In the genomic region with DNA sequence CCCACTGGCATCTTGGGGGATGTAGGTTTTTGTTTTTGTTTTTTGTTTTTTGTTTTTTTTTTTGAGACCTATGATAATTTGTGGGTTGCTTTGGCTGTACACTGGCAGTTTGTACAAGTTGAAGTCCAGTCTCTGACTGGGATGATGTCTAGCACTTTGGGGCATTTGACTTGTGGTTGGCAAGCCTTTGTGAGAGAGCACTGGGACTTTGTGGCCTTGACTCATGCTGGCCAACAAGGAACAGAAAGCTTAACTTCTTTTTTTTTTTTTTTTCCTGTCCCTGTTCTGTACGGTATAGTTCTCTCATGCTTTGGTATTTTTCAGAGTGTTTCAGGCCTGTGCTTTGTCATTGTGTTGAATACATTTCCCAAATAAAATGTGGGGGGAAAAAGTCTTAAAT, we compare ENCODE assay signal across 22 mouse cellular contexts. TPM values are rescaled to one million over a fixed set of nuclear protein-coding genes. Genes with fewer than 3 reads are reported as not detected.
A peak's percentile ranks its signal among the peaks of the same experiment; 100 is the strongest.
DNase-seq lines count a peak whose midpoint lies in the region; ATAC-seq lines count a peak whose summit lies in the region.
"Had no signal": no experiment of that assay in that cellular context is flagged by ENCODE, and none has a peak within 500 bp of the region (broad histone marks: within the 10 kb centered on the region; RNA-seq: fewer than 3 reads in every experiment).

No protein-coding gene starts in this region.

- H3K36me3 ChIP-seq in liver, embryonic 16.5 days (ENCODE audit: control insufficient read depth, insufficient read depth) = no peaks in the 10 kb centered on the region
- H3K36me3 ChIP-seq in stomach, embryonic 15.5 days = no peaks in the 10 kb centered on the region
- H3K36me3 ChIP-seq: midbrain, embryonic 12.5 days had no signal

- DNase-seq in liver (no peak), A20 (ENCODE audit: low read depth, low spot score) (peak; percentile 37), adipocyte (ENCODE audit: low spot score) (peak; percentile 50)
- no peak for DNase-seq in cerebellum, postnatal 4 days (ENCODE audit: low spot score in 2 of 2)
- DNase-seq: adrenal gland, postnatal 10 days; cerebellum, adult 11-12 months; cerebellum, postnatal 36 days; gastrocnemius, adult 2 months; heart, postnatal 4 days; kidney, postnatal 4 days; lung, embryonic 14.5 days; lung, postnatal 4 days; right cerebral cortex, adult 18-20 months had no signal

- no peak overlapping the region for H3K4me3 ChIP-seq in liver, embryonic 16.5 days (ENCODE audit: low read depth, low read length)
- H3K4me3 ChIP-seq in stomach, embryonic 15.5 days (replicated peaks) = no peak overlapping the region
- H3K4me3 ChIP-seq: gastrocnemius, adult 2 months; kidney, embryonic 15.5 days; limb, embryonic 12.5 days; midbrain, embryonic 12.5 days; neural tube, embryonic 12.5 days had no signal

- H3K9me3 ChIP-seq in liver, embryonic 16.5 days (replicated peaks; ENCODE audit: control insufficient read depth, low read length) = no peaks in the 10 kb centered on the region
- H3K9me3 ChIP-seq in stomach, embryonic 15.5 days = no peaks in the 10 kb centered on the region
- H3K9me3 ChIP-seq: kidney, embryonic 15.5 days; limb, embryonic 12.5 days; midbrain, embryonic 12.5 days; neural tube, embryonic 12.5 days had no signal

- H3K27ac ChIP-seq in liver, embryonic 16.5 days (ENCODE audit: low read length) = no peak overlapping the region
- no peak overlapping the region for H3K27ac ChIP-seq in stomach, embryonic 15.5 days
- H3K27ac ChIP-seq: gastrocnemius, adult 2 months; kidney, embryonic 15.5 days; limb, embryonic 12.5 days; midbrain, embryonic 12.5 days; neural tube, embryonic 12.5 days had no signal

- H3K4me2 ChIP-seq in liver, embryonic 16.5 days (ENCODE audit: low read depth, low read length) = 0 out of 2 replicates have a peak overlapping the region, but pooled peaks have one; percentile 15
- peak overlapping the region; percentile 21 for H3K4me2 ChIP-seq in stomach, embryonic 15.5 days
- H3K4me2 ChIP-seq: kidney, embryonic 15.5 days; limb, embryonic 12.5 days; lung, embryonic 14.5 days; midbrain, embryonic 12.5 days had no signal

- no peak overlapping the region for H3K9ac ChIP-seq in liver, embryonic 16.5 days (ENCODE audit: low read depth, low read length)
- H3K9ac ChIP-seq in stomach, embryonic 15.5 days = no peak overlapping the region
- H3K9ac ChIP-seq: kidney, embryonic 15.5 days; limb, embryonic 12.5 days; lung, embryonic 14.5 days; midbrain, embryonic 12.5 days; neural tube, embryonic 12.5 days had no signal

- H3K4me1 ChIP-seq in liver, embryonic 16.5 days (ENCODE audit: control insufficient read depth, low read depth, low read length) = peaks cover 39% of the 10 kb centered on the region
- H3K4me1 ChIP-seq in stomach, embryonic 15.5 days = peaks cover 12% of the 10 kb centered on the region

- no peaks in the 10 kb centered on the region for H3K27me3 ChIP-seq in liver, embryonic 16.5 days (ENCODE audit: control insufficient read depth, insufficient read depth, low read depth, low read length)
- no peaks in the 10 kb centered on the region for H3K27me3 ChIP-seq in stomach, embryonic 15.5 days (replicated peaks)
- H3K27me3 ChIP-seq: kidney, embryonic 15.5 days; limb, embryonic 12.5 days; midbrain, embryonic 12.5 days; neural tube, embryonic 12.5 days had no signal

- no peak for ATAC-seq in liver, embryonic 16.5 days (ENCODE audit: low read depth)
- no peak for ATAC-seq in stomach, embryonic 15.5 days (ENCODE audit: insufficient read depth, low FRiP score, low read depth)
- ATAC-seq in activated CD4-positive, CD25-positive, alpha-beta regulatory T cell, adult 4 months = no peak
- ATAC-seq: hindbrain, embryonic 16.5 days; intestine, postnatal 0 days had no signal

- WGBS in liver, embryonic 16.5 days (ENCODE audit: insufficient replicate concordance) = 25% methylated on average over 1 of the region's 1 CpGs
- 79% methylated on average over 1 of the region's 1 CpGs for WGBS in stomach, embryonic 15.5 days

RNA-seq across cellular contexts. Expression of a gene that starts 3.7 kb away (rescaled TPM):
- polyA plus RNA-seq in liver, embryonic 16.5 days (2015; fragmentation: Nextera tagmentation; extraction: Ambion mirVana) = 11.6 and 13.8 TPM in 2 replicates
- 71.9 and 82.5 TPM in 2 replicates for polyA plus RNA-seq in stomach, embryonic 15.5 days (2015; fragmentation: Nextera tagmentation; extraction: Ambion mirVana)
- polyA plus RNA-seq in activated CD4-positive, CD25-positive, alpha-beta regulatory T cell, adult 4 months (2017; shearing (Covaris generic)) = 10 to 100 TPM; 57.3 to 57.9 TPM

RNA-seq across cellular contexts. Expression of a gene that starts 49.3 kb away (rescaled TPM):
- 32.2 and 33.1 TPM in 2 replicates for polyA plus RNA-seq in liver, embryonic 16.5 days (2015; fragmentation: Nextera tagmentation; extraction: Ambion mirVana)
- polyA plus RNA-seq in stomach, embryonic 15.5 days (2015; fragmentation: Nextera tagmentation; extraction: Ambion mirVana) = 70.8 and 82.2 TPM in 2 replicates
- polyA plus RNA-seq in activated CD4-positive, CD25-positive, alpha-beta regulatory T cell, adult 4 months (2017; shearing (Covaris generic)) = 10 to 100 TPM; 41.0 to 42.6 TPM

Comparison
In these comparisons a context has a peak if more than half of its experiments do, and no peak if none do; other contexts are left out.
1. DNase-seq: peak in A20 (single experiment) and adipocyte (single experiment); none in liver (single experiment) and cerebellum, postnatal 4 days (0 of 2).